Mouse (Mus musculus) lung, embryonic 15.5 days (tissue): Measurements from ENCODE around the gene Clrn1. TPM values are rescaled to one million over a fixed set of nuclear protein-coding genes. Genes with fewer than 3 reads are reported as not detected.

ENCODE experiments used
- ATAC-seq: fragments of 200-750 bp; cut with Nextera tagmentation; 2 replicates; pipeline ENCODE4 v1.8.0; 2017; ENCODE audit warnings: moderate number of reproducible peaks, borderline replicate concordance; ENCODE audit not compliant: low FRiP score, low TSS enrichment; ENCODE audit errors: extremely low read depth
- H3K27ac ChIP-seq: fragments of 300-500 bp; sonication (generic); 2 replicates; pipeline ENCODE4 v1.5.1; 2015; ENCODE audit warnings: moderate library complexity, mild to moderate bottlenecking, inconsistent platforms
- H3K27me3 ChIP-seq: fragments of 300-500 bp; sonication (generic); 2 replicates; pipeline ENCODE4 v1.6.1; 2015; ENCODE audit warnings: inconsistent platforms
- H3K36me3 ChIP-seq: fragments of 300-500 bp; sonication (generic); 2 replicates; pipeline ENCODE4 v1.6.1; 2015; ENCODE audit warnings: inconsistent platforms
- H3K4me1 ChIP-seq: fragments of 300-500 bp; sonication (generic); 2 replicates; pipeline ENCODE4 v1.6.1; 2015; ENCODE audit warnings: inconsistent platforms
- H3K4me2 ChIP-seq: fragments of 300-500 bp; sonication (generic); 2 replicates; pipeline ENCODE4 v1.6.1; 2015; ENCODE audit warnings: inconsistent platforms, mild to moderate bottlenecking, moderate library complexity
- H3K4me3 ChIP-seq: fragments of 300-500 bp; sonication (generic); 2 replicates; pipeline ENCODE4 v1.5.1; 2015; ENCODE audit warnings: mild to moderate bottlenecking, inconsistent platforms
- H3K9ac ChIP-seq: fragments of 300-500 bp; sonication (generic); 2 replicates; pipeline ENCODE4 v1.6.1; 2015; ENCODE audit warnings: inconsistent platforms
- H3K9me3 ChIP-seq: fragments of 300-500 bp; sonication (generic); 2 replicates; pipeline ENCODE4 v1.6.1; 2016; ENCODE audit warnings: inconsistent platforms
- WGBS: fragments of 180-500 bp; shearing (Covaris S2); methylation state at CpG from one replicate; pipeline ENCODE4 v1.1.7; 2015; 5-methylcytosine and 5-hydroxymethylcytosine counted together
- polyA plus RNA-seq: library from polyadenylated mRNA; unstranded; fragments of >200 nt; fragmentation: Nextera tagmentation; extraction: Ambion mirVana; gene quantifications from 2 replicates; pipeline ENCODE4 v1.2.1, GENCODE M21; 2015

Gene Clrn1
- polyA plus RNA-seq, 1 experiment from 2014 or later = 0.11 TPM

GRCm38 (mm10) chr3:58828366-58829153 lies 56.6 kb downstream of the Clrn1 start:
- Histone ChIP-seq H3K27ac (no peak overlapping the region), H3K27me3 (no peaks in the 10 kb centered on the region), H3K4me1 (no peaks in the 10 kb centered on the region), H3K4me2 (no peak overlapping the region), H3K4me3 (no peak overlapping the region), H3K9ac (no peak overlapping the region), H3K36me3 (no peaks in the 10 kb centered on the region), H3K9me3 (no peaks in the 10 kb centered on the region)
- 71% methylated on average over 14 of the region's 14 CpGs for WGBS
- no peak for ATAC-seq

GRCm38 (mm10) chr3:58826266-58826665 lies 58.9 kb downstream of the Clrn1 start:
- Histone ChIP-seq H3K4me2 (no peak overlapping the region), H3K4me3 (no peak overlapping the region), H3K9ac (no peak overlapping the region), H3K9me3 (no peaks in the 10 kb centered on the region), H3K27ac (no peak overlapping the region), H3K27me3 (no peaks in the 10 kb centered on the region), H3K4me1 (no peaks in the 10 kb centered on the region), H3K36me3 (no peaks in the 10 kb centered on the region)
- ATAC-seq = no peak
- 52% methylated on average over 4 of the region's 4 CpGs for WGBS

GRCm38 (mm10) chr3:58822211-58822610 lies 62.9 kb downstream of the Clrn1 start, which contains the start of gene Mindy4b-ps:
Gene Mindy4b-ps (minus strand): TSS chr3:58822311.
- Histone ChIP-seq H3K9ac (no peak within 1 kb of the TSS), H3K27ac (no peak within 1 kb of the TSS), H3K27me3 (no peaks in the 10 kb centered on the region), H3K36me3 (no peaks in the 10 kb centered on the region), H3K9me3 (no peaks in the 10 kb centered on the region), H3K4me3 (no peak within 1 kb of the TSS), H3K4me1 (no peaks in the 10 kb centered on the region), H3K4me2 (no peak within 1 kb of the TSS)
- no peak for ATAC-seq
- WGBS = 62% methylated on average over 4 of the region's 4 CpGs

- no peaks in the 10 kb centered on the region for H3K4me1 ChIP-seq
- no peaks in the 10 kb centered on the region for H3K27me3 ChIP-seq
- H3K27ac ChIP-seq = no peak overlapping the region
- H3K9ac ChIP-seq = no peak overlapping the region
- no peaks in the 10 kb centered on the region for H3K36me3 ChIP-seq
- H3K4me3 ChIP-seq = no peak overlapping the region
- no peak for ATAC-seq
- WGBS = 29% methylated on average over 6 of the region's 6 CpGs
- no peak overlapping the region for H3K4me2 ChIP-seq
- no peaks in the 10 kb centered on the region for H3K9me3 ChIP-seq
These were observed 67.8 kb downstream of the Clrn1 start for GRCm38 (mm10) chr3:58817337-58817736.

- H3K9me3 ChIP-seq = no peaks in the 10 kb centered on the region
- no peak overlapping the region for H3K4me3 ChIP-seq
- H3K4me1 ChIP-seq = no peaks in the 10 kb centered on the region
- H3K27me3 ChIP-seq = no peaks in the 10 kb centered on the region; the same call in 1 of the 2 replicates
- H3K4me2 ChIP-seq = no peak overlapping the region
- H3K27ac ChIP-seq = no peak overlapping the region
- no peak for ATAC-seq
- no peak overlapping the region for H3K9ac ChIP-seq
- WGBS = 89% methylated on average over 3 of the region's 3 CpGs
- H3K36me3 ChIP-seq = no peaks in the 10 kb centered on the region
These were observed 70.9 kb downstream of the Clrn1 start for GRCm38 (mm10) chr3:58814191-58814590.

GRCm38 (mm10) chr3:58810353-58810752 lies 74.8 kb downstream of the Clrn1 start:
- Histone ChIP-seq H3K27me3 (no peaks in the 10 kb centered on the region; the same call in 1 of the 2 replicates), H3K9me3 (no peaks in the 10 kb centered on the region), H3K9ac (no peak overlapping the region), H3K4me2 (no peak overlapping the region), H3K4me1 (no peaks in the 10 kb centered on the region), H3K36me3 (no peaks in the 10 kb centered on the region), H3K27ac (no peak overlapping the region), H3K4me3 (no peak overlapping the region)
- WGBS = 25% methylated on average over 11 of the region's 11 CpGs
- no peak for ATAC-seq

GRCm38 (mm10) chr3:58809111-58809915 lies 75.8 kb downstream of the Clrn1 start:
- Histone ChIP-seq H3K4me1 (no peaks in the 10 kb centered on the region), H3K4me2 (no peak overlapping the region), H3K27ac (no peak overlapping the region), H3K9me3 (no peaks in the 10 kb centered on the region), H3K9ac (no peak overlapping the region), H3K4me3 (no peak overlapping the region), H3K27me3 (no peaks in the 10 kb centered on the region; the same call in 1 of the 2 replicates), H3K36me3 (no peaks in the 10 kb centered on the region)
- WGBS = 44% methylated on average over 12 of the region's 12 CpGs
- no peak for ATAC-seq

GRCm38 (mm10) chr3:58808636-58809035 lies 76.5 kb downstream of the Clrn1 start:
- H3K27ac ChIP-seq = no peak overlapping the region
- H3K4me1 ChIP-seq = no peaks in the 10 kb centered on the region
- 90% methylated on average over 5 of the region's 5 CpGs for WGBS
- H3K27me3 ChIP-seq = no peaks in the 10 kb centered on the region; the same call in 1 of the 2 replicates
- H3K4me2 ChIP-seq = no peak overlapping the region
- H3K36me3 ChIP-seq = no peaks in the 10 kb centered on the region
- H3K4me3 ChIP-seq = no peak overlapping the region
- ATAC-seq = no peak
- H3K9ac ChIP-seq = no peak overlapping the region
- H3K9me3 ChIP-seq = no peaks in the 10 kb centered on the region

GRCm38 (mm10) chr3:58804745-58805144 lies 80.4 kb downstream of the Clrn1 start:
- Histone ChIP-seq H3K27ac (no peak overlapping the region), H3K27me3 (no peaks in the 10 kb centered on the region), H3K4me2 (no peak overlapping the region), H3K36me3 (no peaks in the 10 kb centered on the region), H3K9me3 (no peaks in the 10 kb centered on the region), H3K9ac (no peak overlapping the region), H3K4me1 (no peaks in the 10 kb centered on the region), H3K4me3 (no peak overlapping the region)
- no peak for ATAC-seq
- WGBS = 60% methylated on average over 6 of the region's 6 CpGs

- Histone ChIP-seq H3K27ac (no peak overlapping the region), H3K36me3 (no peaks in the 10 kb centered on the region), H3K9ac (no peak overlapping the region), H3K4me1 (no peaks in the 10 kb centered on the region), H3K4me3 (no peak overlapping the region), H3K27me3 (no peaks in the 10 kb centered on the region), H3K9me3 (no peaks in the 10 kb centered on the region), H3K4me2 (no peak overlapping the region)
- no peak for ATAC-seq
- 64% methylated on average over 4 of the region's 4 CpGs for WGBS
These were observed 86.5 kb downstream of the Clrn1 start for GRCm38 (mm10) chr3:58798676-58799075.

GRCm38 (mm10) chr3:58798245-58798644 lies 86.9 kb downstream of the Clrn1 start:
- H3K27ac ChIP-seq = no peak overlapping the region
- H3K4me1 ChIP-seq = no peaks in the 10 kb centered on the region
- H3K9me3 ChIP-seq = no peaks in the 10 kb centered on the region
- ATAC-seq = no peak
- no peak overlapping the region for H3K4me2 ChIP-seq
- no peaks in the 10 kb centered on the region for H3K36me3 ChIP-seq
- 80% methylated on average over 8 of the region's 8 CpGs for WGBS
- no peak overlapping the region for H3K9ac ChIP-seq
- no peaks in the 10 kb centered on the region for H3K27me3 ChIP-seq
- no peak overlapping the region for H3K4me3 ChIP-seq
